Mouse (Mus musculus): ENCODE measurements around the gene Kcp. TPM values are rescaled to one million over a fixed set of nuclear protein-coding genes. Genes with fewer than 3 reads are reported as not detected.

Kcp gene
- not detected for total RNA-seq (2023)

DNA sequence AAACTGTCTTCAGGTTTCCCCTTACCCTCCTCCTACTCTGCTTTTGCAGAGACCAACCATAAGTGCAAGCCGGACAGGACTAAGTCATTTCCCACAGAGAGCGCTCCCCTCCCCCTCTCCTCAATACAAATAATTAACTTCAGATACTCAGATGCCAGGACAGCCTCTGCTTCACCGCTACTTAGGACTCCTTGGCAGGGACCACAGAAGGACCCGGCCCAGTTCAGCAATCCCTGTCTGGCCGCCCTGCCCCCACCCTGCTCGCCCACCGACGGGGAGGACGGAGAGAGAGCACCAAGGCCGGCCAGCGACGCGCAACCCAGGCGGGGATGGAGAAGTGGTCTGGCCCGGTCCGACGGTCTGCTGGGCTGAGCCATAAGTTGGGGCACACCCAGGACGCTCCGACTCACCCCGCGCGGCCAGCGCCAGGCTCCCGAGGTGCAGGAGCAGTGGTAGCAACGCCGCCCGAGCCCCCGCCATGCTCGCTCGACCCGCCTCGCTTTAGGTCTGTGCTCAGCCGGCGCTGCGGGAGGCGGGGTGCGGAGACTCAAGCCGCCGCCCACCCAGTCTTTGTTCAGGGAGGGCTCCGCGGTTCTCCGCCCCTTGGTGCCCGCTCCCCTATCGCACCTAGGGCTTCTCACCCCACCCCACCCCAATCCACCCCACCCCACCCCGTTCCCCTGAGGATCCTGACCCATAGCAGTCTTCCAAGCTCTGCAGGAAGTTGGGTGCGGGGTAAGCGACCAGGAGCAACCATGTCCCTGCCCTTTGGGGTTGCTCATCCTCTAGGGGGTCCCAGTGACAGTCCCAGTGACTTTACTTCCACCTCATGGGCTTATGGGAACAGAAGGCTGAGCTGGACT, at the start of gene Kcp:
Gene Kcp (minus strand): TSS at position 506 of the 863 bp plus-strand sequence.

DNA sequence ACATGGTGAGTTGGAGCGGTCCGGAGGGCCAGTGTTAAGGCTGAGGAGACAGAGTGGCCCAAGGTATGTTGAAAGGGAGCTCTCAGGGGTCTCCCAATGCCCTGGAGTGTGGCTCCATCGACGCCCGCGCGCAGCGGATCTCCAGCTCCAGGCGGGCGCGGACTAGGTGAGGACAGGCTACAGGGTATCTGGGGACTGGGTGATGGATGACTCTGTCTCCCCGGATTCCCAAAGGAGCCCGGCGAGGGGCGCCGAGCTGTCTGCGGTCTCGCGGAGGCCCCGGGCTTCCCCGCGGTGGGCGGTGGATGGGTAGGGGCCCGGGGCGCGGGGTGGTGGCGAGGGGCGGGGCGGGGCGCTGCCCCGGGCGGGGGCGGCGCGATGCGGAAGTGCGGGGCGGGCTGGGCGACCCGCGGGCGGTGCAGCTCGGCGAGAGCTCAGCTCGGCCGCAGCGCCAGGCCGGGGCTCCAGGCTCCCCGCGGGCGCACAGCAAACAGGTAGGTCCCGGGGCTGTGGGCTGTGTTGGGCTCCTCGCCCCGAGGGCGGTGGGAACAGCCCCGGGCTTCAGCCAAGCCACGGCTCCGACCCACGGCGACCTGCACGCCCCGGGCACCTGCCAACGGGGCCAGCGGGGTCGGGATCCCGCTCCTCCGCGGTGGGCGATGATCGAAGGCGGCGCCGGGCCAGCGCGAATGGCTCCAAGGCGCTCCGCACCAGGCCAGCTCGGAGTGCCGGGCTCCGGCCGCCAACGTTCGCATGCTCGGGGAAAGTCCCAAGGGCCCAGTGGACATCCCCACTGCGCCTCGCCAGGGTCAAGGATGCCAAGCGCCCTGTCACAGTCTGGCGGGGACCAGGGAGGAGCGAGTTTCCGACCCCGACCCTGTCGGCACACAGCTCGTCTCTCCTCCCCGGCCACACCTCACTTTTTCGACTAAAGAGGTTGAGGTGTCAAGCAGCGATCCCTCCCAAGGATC, 18.8 kb upstream of the Kcp start, which contains the start of gene Irf5:
Gene Irf5 (plus strand): TSS at position 345 of the 971 bp plus-strand sequence.

DNA sequence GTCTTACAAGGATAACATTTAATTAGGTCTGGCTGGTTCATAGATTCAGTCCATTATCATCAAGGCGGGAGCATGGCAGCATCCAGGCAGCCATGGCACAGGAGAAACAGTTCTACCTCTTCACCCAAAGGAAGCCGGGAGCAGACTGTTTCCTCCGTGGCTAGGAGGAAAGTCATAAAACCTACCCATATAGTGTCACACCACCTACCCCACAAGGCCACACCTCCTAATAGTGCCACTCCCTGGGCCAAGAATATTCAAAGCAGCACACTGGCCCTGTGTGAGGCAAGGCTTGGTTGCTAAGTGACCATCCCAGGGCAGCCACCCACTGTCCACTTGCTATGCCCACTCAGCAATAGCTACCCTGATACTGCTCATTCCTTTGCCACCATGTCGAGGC, 36.6 kb downstream of the Kcp start, which contains the start of gene Atp6v1fnb:
Gene Atp6v1fnb (plus strand): TSS at position 301 of the 400 bp plus-strand sequence.

DNA sequence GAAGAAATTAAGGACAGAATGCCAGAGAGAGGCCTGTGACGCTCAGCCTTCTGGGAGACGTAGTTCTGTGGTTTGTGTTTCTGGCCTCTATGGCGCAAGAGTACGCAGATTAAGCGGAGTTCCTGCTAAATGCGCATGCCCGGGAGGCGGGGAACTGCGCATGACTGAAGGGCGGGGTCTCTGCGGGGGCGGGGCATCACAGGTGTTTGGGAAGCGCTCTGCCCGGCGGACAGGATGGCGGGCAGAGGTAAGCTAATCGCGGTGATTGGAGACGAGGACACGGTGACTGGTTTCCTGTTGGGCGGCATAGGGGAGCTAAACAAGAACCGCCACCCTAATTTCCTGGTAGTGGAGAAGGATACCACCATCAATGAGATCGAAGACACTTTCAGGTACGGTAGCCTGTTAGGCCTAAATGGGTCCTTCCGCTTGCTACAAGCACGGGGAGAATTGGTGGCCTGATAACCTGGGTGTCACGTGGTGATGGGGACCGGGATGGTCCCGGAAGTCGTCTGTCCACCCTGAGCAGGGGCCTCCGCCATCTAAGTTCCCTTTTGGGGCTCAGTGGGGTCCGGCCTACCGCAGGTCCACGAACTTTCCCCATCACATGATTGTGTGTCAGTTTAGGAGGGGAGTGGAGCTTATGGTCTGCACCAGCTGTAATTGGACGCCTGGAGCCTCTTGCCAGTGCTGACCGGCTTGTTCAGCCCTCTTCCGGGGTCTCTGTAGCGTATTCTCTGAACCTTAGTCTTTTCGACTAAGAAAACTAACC, 40.0 kb downstream of the Kcp start, which contains the start of gene Atp6v1f:
Gene Atp6v1f (plus strand): TSS at position 136 of the 772 bp plus-strand sequence.

DNA sequence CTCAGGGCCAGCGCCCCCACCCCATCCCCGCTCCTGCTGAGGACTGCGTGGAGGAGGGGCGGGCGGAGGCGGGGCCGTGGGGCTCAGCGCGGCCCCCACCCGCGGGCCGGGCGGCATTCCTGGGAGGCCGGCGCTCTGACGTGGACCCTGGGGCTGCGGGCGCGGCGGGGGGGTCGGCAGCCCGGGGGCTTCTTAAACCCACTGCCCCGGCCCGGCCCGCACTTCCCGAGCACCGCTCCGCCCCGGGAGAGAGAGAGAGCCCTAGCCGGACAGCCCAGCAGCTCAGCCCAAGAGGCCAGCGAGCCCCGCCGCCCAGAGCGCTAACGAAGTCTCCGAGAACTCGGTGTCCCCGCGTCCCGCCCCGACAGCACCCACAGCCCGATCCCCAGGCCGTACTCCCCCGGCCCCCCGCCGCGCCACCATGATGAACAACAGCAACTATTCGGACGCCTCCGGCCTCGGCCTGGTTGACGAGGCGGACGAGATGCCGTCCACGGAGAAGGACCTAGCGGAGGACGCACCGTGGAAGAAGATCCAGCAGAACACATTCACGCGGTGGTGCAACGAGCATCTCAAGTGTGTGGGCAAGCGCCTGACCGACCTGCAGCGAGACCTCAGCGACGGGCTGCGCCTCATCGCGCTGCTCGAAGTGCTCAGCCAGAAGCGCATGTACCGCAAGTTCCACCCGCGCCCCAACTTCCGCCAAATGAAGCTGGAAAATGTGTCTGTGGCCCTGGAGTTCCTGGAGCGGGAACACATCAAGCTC, 74.5 kb downstream of the Kcp start, which contains the start of gene Flnc:
Gene Flnc (plus strand): TSS at position 219 of the 766 bp plus-strand sequence.

Other genes starting within 250 kb of the Kcp start
- 1 to 10 TPM; 1.9 to 3.1 TPM for gene Hilpda, start 235.5 kb downstream of the Kcp start, total RNA-seq (2023)
- gene Fam71f2, start 228.4 kb downstream of the Kcp start, total RNA-seq (2023): not detected
- gene Fam71f1, start 188.8 kb downstream of the Kcp start, total RNA-seq (2023): not detected
- gene Calu, start 159.9 kb downstream of the Kcp start, total RNA-seq (2023): 10 to 100 TPM; 36.7 to 38.5 TPM
- gene Opn1sw, start 119.5 kb downstream of the Kcp start, total RNA-seq (2023): not detected
- gene Ccdc136, start 111.6 kb downstream of the Kcp start, total RNA-seq (2023): not detected
- gene Flnc, start 74.7 kb downstream of the Kcp start, total RNA-seq (2023): under 1 TPM; 0.04 to 0.13 TPM
- 100 to 1,000 TPM; 127 to 137 TPM for gene Atp6v1f, start 40.2 kb downstream of the Kcp start, total RNA-seq (2023)
- 1 to 10 TPM; 1.1 to 1.4 TPM for gene Atp6v1fnb, start 36.5 kb downstream of the Kcp start, total RNA-seq (2023)
- 100 to 1,000 TPM; 110 to 127 TPM for gene Irf5, start 18.7 kb upstream of the Kcp start, total RNA-seq (2023)
- 10 to 100 TPM; 49.6 to 54.4 TPM for gene Tnpo3, start 101.9 kb upstream of the Kcp start, total RNA-seq (2023)
- 10 to 100 TPM; 22.9 to 36.2 TPM for gene Tspan33, start 186.3 kb upstream of the Kcp start, total RNA-seq (2023)
- gene Smo, start 227.6 kb upstream of the Kcp start, total RNA-seq (2023): 1 to 10 TPM; 1.9 to 2.6 TPM